ENCODE assay signal across 8 mouse cellular contexts in the genomic region with DNA sequence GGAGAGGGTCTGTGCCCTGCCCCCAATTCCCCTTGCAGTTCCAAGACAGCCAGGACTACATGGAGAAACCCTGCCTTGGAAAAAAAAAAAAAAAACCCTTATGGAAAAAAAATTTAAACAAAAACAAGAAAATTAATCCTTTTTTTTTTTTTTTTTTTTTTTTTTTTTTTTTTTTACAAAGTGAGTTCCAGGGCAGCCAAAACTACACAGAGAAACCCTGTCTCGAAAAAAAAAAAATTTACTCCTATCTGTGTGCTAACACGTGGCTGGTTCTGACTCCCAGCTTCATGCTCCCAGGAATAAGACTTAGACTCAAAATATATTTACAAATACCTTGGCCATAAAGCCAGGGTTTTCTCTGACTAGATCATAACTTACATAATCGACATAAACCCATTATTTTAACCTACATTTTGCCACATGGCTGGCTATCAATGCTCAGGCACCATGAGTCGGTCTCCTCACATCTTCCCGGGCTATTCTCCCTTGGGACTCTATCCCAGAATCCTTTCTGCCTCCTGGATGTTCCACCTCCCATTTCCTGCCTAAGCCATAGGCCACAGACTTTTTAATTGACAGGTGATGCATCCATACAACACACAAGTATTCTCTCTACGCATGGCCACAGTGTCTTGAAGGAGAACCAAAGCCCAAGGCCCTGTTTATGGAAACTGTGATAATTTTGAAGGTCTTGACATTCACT. TPM values are rescaled to one million over a fixed set of nuclear protein-coding genes. Genes with fewer than 3 reads are reported as not detected.
A peak's percentile ranks its signal among the peaks of the same experiment; 100 is the strongest.
DNase-seq lines count a peak whose midpoint lies in the region; ATAC-seq lines count a peak whose summit lies in the region.

No protein-coding gene starts in this region.

- WGBS in intestine, embryonic 14.5 days = 86% methylated on average over 6 of the region's 6 CpGs
- WGBS in intestine, embryonic 16.5 days = 81% methylated on average over 6 of the region's 6 CpGs
- WGBS in hindbrain, embryonic 11.5 days = 88% methylated on average over 6 of the region's 6 CpGs
- WGBS in midbrain, embryonic 15.5 days = 72% methylated on average over 6 of the region's 6 CpGs

- no peak overlapping the region for H3K27ac ChIP-seq in intestine, embryonic 14.5 days (ENCODE audit: low read depth)
- H3K27ac ChIP-seq in intestine, embryonic 16.5 days (ENCODE audit: low read length) = no peak overlapping the region
- H3K27ac ChIP-seq in hindbrain, embryonic 11.5 days (ENCODE audit: low read depth, low read length) = no peak overlapping the region
- peak overlapping the region; percentile 94 for H3K27ac ChIP-seq in midbrain, embryonic 15.5 days

- no peaks in the 10 kb centered on the region for H3K27me3 ChIP-seq in intestine, embryonic 14.5 days (replicated peaks; ENCODE audit: control insufficient read depth, insufficient read depth, low read length)
- no peaks in the 10 kb centered on the region for H3K27me3 ChIP-seq in intestine, embryonic 16.5 days (replicated peaks; ENCODE audit: control insufficient read depth, insufficient read depth, low read length)
- H3K27me3 ChIP-seq in hindbrain, embryonic 11.5 days (ENCODE audit: control insufficient read depth, insufficient read depth, low read length) = no peaks in the 10 kb centered on the region
- H3K27me3 ChIP-seq in midbrain, embryonic 15.5 days (replicated peaks) = no peaks in the 10 kb centered on the region

- H3K9me3 ChIP-seq in intestine, embryonic 14.5 days (ENCODE audit: control insufficient read depth, low read length) = no peaks in the 10 kb centered on the region
- no peaks in the 10 kb centered on the region for H3K9me3 ChIP-seq in intestine, embryonic 16.5 days (ENCODE audit: control insufficient read depth, low read length)
- H3K9me3 ChIP-seq in hindbrain, embryonic 11.5 days (ENCODE audit: control insufficient read depth, low read length) = no peaks in the 10 kb centered on the region
- H3K9me3 ChIP-seq in midbrain, embryonic 15.5 days = no peaks in the 10 kb centered on the region

- 0 out of 2 replicates have a peak, but pooled peaks cover 2% of the 10 kb centered on the region for H3K36me3 ChIP-seq in intestine, embryonic 14.5 days (ENCODE audit: control insufficient read depth, insufficient read depth, low read length)
- H3K36me3 ChIP-seq in intestine, embryonic 16.5 days (ENCODE audit: control insufficient read depth, insufficient read depth, low read length) = peaks cover 4% of the 10 kb centered on the region; the same call in 1 of the 2 replicates
- H3K36me3 ChIP-seq in hindbrain, embryonic 11.5 days (ENCODE audit: control insufficient read depth, insufficient read depth, low read length) = no peaks in the 10 kb centered on the region
- no peaks in the 10 kb centered on the region for H3K36me3 ChIP-seq in midbrain, embryonic 15.5 days (replicated peaks)

- no peak for DNase-seq in intestine, embryonic 14.5 days (ENCODE audit: low spot score)
- DNase-seq in MN1 (ENCODE audit: low spot score) = peak; percentile 92
- DNase-seq in hindbrain, embryonic 11.5 days (ENCODE audit: low spot score) = no peak
- DNase-seq in urinary bladder, postnatal 4 days (ENCODE audit: low spot score in 2 of 2) = no peak
- no peak for DNase-seq in urinary bladder, postnatal 25 days (ENCODE audit: low spot score)
- no peak for DNase-seq in left cerebral cortex, postnatal 14 days (ENCODE audit: low spot score in 2 of 2)

- 0 out of 2 replicates have a peak, but pooled peaks have one; percentile 18 for ATAC-seq in intestine, embryonic 14.5 days (replicated peaks; ENCODE audit: low FRiP score, low TSS enrichment, low read depth)
- no peak for ATAC-seq in intestine, embryonic 16.5 days
- peak; percentile 46; the same call in 1 of the 2 replicates for ATAC-seq in hindbrain, embryonic 11.5 days (ENCODE audit: low FRiP score)
- ATAC-seq in midbrain, embryonic 15.5 days (replicated peaks) = peak; percentile 78

- 0 out of 2 replicates have a peak, but pooled peaks cover 10% of the 10 kb centered on the region for H3K4me1 ChIP-seq in intestine, embryonic 14.5 days (replicated peaks; ENCODE audit: control insufficient read depth, insufficient read depth, low read length)
- peaks cover 8% of the 10 kb centered on the region for H3K4me1 ChIP-seq in intestine, embryonic 16.5 days (ENCODE audit: control insufficient read depth, insufficient read depth, low read length)
- H3K4me1 ChIP-seq in hindbrain, embryonic 11.5 days (replicated peaks; ENCODE audit: control insufficient read depth, insufficient read depth, low read length) = no peaks in the 10 kb centered on the region
- H3K4me1 ChIP-seq in midbrain, embryonic 15.5 days = peaks cover 22% of the 10 kb centered on the region

- H3K4me2 ChIP-seq in intestine, embryonic 14.5 days (ENCODE audit: low read length) = no peak overlapping the region
- no peak overlapping the region for H3K4me2 ChIP-seq in intestine, embryonic 16.5 days (ENCODE audit: low read depth, low read length)
- H3K4me2 ChIP-seq in hindbrain, embryonic 11.5 days (replicated peaks; ENCODE audit: low read depth, low read length) = no peak overlapping the region
- peak overlapping the region; percentile 56 for H3K4me2 ChIP-seq in midbrain, embryonic 15.5 days

- no peak overlapping the region for H3K4me3 ChIP-seq in intestine, embryonic 14.5 days (ENCODE audit: low read depth, low read length)
- H3K4me3 ChIP-seq in intestine, embryonic 16.5 days (ENCODE audit: low read length) = no peak overlapping the region
- H3K4me3 ChIP-seq in hindbrain, embryonic 11.5 days (ENCODE audit: low read depth, low read length) = no peak overlapping the region
- H3K4me3 ChIP-seq in midbrain, embryonic 15.5 days = no peak overlapping the region

- no peak overlapping the region for H3K9ac ChIP-seq in intestine, embryonic 14.5 days (ENCODE audit: low read length)
- no peak overlapping the region for H3K9ac ChIP-seq in intestine, embryonic 16.5 days (ENCODE audit: low read depth, low read length)
- no peak overlapping the region for H3K9ac ChIP-seq in hindbrain, embryonic 11.5 days (ENCODE audit: low read depth, low read length)
- no peak overlapping the region for H3K9ac ChIP-seq in midbrain, embryonic 15.5 days

- intact Hi-C loops in left cerebral cortex, postnatal 14 days (cut with DNase I) = no loop called here

RNA-seq across cellular contexts. Expression of gene 4930550C14Rik, which starts 2.1 kb away (rescaled TPM):
- 0.84 and 1.0 TPM in 2 replicates for polyA plus RNA-seq in intestine, embryonic 14.5 days (2014; fragmentation: Nextera tagmentation; extraction: Ambion mirVana)
- polyA plus RNA-seq in intestine, embryonic 16.5 days (2015; fragmentation: Nextera tagmentation; extraction: Ambion mirVana) = 0.23 and 0.44 TPM in 2 replicates
- polyA plus RNA-seq in hindbrain, embryonic 11.5 days (2014; fragmentation: Nextera tagmentation; extraction: Ambion mirVana) = 0.39 and 0.46 TPM in 2 replicates
- polyA plus RNA-seq in midbrain, embryonic 15.5 days (2015; fragmentation: Nextera tagmentation; extraction: Ambion mirVana) = 0.13 and 0.28 TPM in 2 replicates
- under 1 TPM; 0.33 to 0.44 TPM for total RNA-seq in left cerebral cortex, postnatal 14 days (2021)

RNA-seq across cellular contexts. Expression of gene Kdelc2, which starts 20.4 kb away (rescaled TPM):
- polyA plus RNA-seq in intestine, embryonic 14.5 days (2014; fragmentation: Nextera tagmentation; extraction: Ambion mirVana) = 27.3 and 31.3 TPM in 2 replicates
- polyA plus RNA-seq in intestine, embryonic 16.5 days (2015; fragmentation: Nextera tagmentation; extraction: Ambion mirVana) = 23.9 and 25.2 TPM in 2 replicates
- 10.4 and 11.7 TPM in 2 replicates for polyA plus RNA-seq in hindbrain, embryonic 11.5 days (2014; fragmentation: Nextera tagmentation; extraction: Ambion mirVana)
- 5.8 and 6.6 TPM in 2 replicates for polyA plus RNA-seq in midbrain, embryonic 15.5 days (2015; fragmentation: Nextera tagmentation; extraction: Ambion mirVana)
- total RNA-seq in left cerebral cortex, postnatal 14 days (2021) = 1 to 10 TPM; 8.3 to 8.9 TPM
